Comparison of ENCODE assay signal across 8 mouse cellular contexts in genomic region chr12:86492822-86493221, GRCm38 (mm10).
A peak's percentile ranks its signal among the peaks of the same experiment; 100 is the strongest.
DNase-seq lines count a peak whose midpoint lies in the region; ATAC-seq and TF ChIP-seq lines count a peak whose summit lies in the region.

No protein-coding gene starts in this region.

- H3K4me2 ChIP-seq in lung, embryonic 16.5 days (ENCODE audit: low read depth, low read length): peak overlapping the region; percentile 31
- H3K4me2 ChIP-seq in hindbrain, embryonic 14.5 days (replicated peaks): peak overlapping the region; percentile 15

- no peaks in the 10 kb centered on the region for H3K27me3 ChIP-seq in lung, embryonic 16.5 days (ENCODE audit: control insufficient read depth, insufficient read depth, low read depth, low read length)
- no peaks in the 10 kb centered on the region for H3K27me3 ChIP-seq in hindbrain, embryonic 14.5 days (ENCODE audit: control insufficient read depth, insufficient read depth, low read length)

- 19% methylated on average over 7 of the region's 9 CpGs for WGBS in lung, embryonic 16.5 days
- WGBS in lung, adult 2 months: 28% methylated on average over 9 of the region's 9 CpGs
- whole genome bisulfite sequencing in hindbrain, embryonic 14.5 days: 33% methylated on average over 9 of the region's 9 CpGs

- no peaks in the 10 kb centered on the region for H3K4me1 ChIP-seq in lung, embryonic 16.5 days (replicated peaks; ENCODE audit: control insufficient read depth, insufficient read depth, low read length)
- H3K4me1 ChIP-seq in lung, adult 2 months (ENCODE audit: control insufficient read depth, insufficient read depth, low read length): no peaks in the 10 kb centered on the region
- H3K4me1 ChIP-seq in hindbrain, embryonic 14.5 days (replicated peaks; ENCODE audit: control insufficient read depth, insufficient read depth, low read length): 0 out of 2 replicates have a peak, but pooled peaks cover 9% of the 10 kb centered on the region

- no peak overlapping the region for H3K27ac ChIP-seq in lung, embryonic 16.5 days (ENCODE audit: low read length)
- H3K27ac ChIP-seq in hindbrain, embryonic 14.5 days: peak overlapping the region; percentile 38

- TF ChIP-seq CTCF in lung, adult 2 months (IDR thresholded peaks at IDR 0.05; ENCODE audit: insufficient read depth, low read length): no peak

- no peak for TF ChIP-seq POLR2A in lung, adult 2 months (IDR thresholded peaks at IDR 0.05; ENCODE audit: borderline replicate concordance, extremely low read depth, low read depth, low read length)

- no peak for ATAC-seq in lung, embryonic 16.5 days (ENCODE audit: low read depth)
- 0 out of 2 replicates have a peak, but pooled peaks have one; percentile 31 for ATAC-seq in hindbrain, embryonic 14.5 days (ENCODE audit: low FRiP score)

- no peak overlapping the region for H3K9ac ChIP-seq in lung, embryonic 16.5 days (ENCODE audit: low read length)
- H3K9ac ChIP-seq in hindbrain, embryonic 14.5 days: no peak overlapping the region

- peak; percentile 32 for DNase-seq in adrenal gland, postnatal 14 days
- DNase-seq in adrenal gland, adult 18-20 months (ENCODE audit: low spot score in 2 of 2): no peak
- no peak for DNase-seq in lung, adult 2 months
- DNase-seq in hindbrain, embryonic 14.5 days (ENCODE audit: low spot score): peak; percentile 70
- DNase-seq in right cerebral cortex, postnatal 25 days: peak; percentile 13
- no peak for DNase-seq in yolk sac, embryonic 10.5 days (ENCODE audit: low spot score)
- no peak for DNase-seq in embryo, embryonic 9.5 days (ENCODE audit: extremely low spot score)

- H3K4me3 ChIP-seq in lung, embryonic 16.5 days (ENCODE audit: low read length): no peak overlapping the region
- H3K4me3 ChIP-seq in lung, adult 2 months (replicated peaks; ENCODE audit: extremely low read depth, low read depth, low read length): no peak overlapping the region
- H3K4me3 ChIP-seq in hindbrain, embryonic 14.5 days (replicated peaks; ENCODE audit: low read length): no peak overlapping the region

- H3K9me3 ChIP-seq in lung, embryonic 16.5 days (ENCODE audit: control insufficient read depth, low read length): no peaks in the 10 kb centered on the region
- no peaks in the 10 kb centered on the region for H3K9me3 ChIP-seq in hindbrain, embryonic 14.5 days (ENCODE audit: control insufficient read depth, low read length)

- no peaks in the 10 kb centered on the region for H3K36me3 ChIP-seq in lung, embryonic 16.5 days (ENCODE audit: control insufficient read depth, insufficient read depth, low read length)
- no peaks in the 10 kb centered on the region for H3K36me3 ChIP-seq in hindbrain, embryonic 14.5 days (replicated peaks; ENCODE audit: control insufficient read depth, insufficient read depth)

Comparison
In these comparisons a context has a peak if more than half of its experiments do, and no peak if none do; other contexts are left out.
1. DNase-seq: peak in adrenal gland, postnatal 14 days (single experiment), hindbrain, embryonic 14.5 days (single experiment) and right cerebral cortex, postnatal 25 days (single experiment); none in adrenal gland, adult 18-20 months (0 of 2), lung, adult 2 months (single experiment), yolk sac, embryonic 10.5 days (single experiment) and embryo, embryonic 9.5 days (single experiment).